Mouse (Mus musculus): ENCODE measurements at regions not wholly inside any gene's neighbourhood (a gene's known extent, or its start where the extent isn't known, plus 50 kb on each side); places are given as distances from the start of the nearest gene placed in this dataset.

DNA sequence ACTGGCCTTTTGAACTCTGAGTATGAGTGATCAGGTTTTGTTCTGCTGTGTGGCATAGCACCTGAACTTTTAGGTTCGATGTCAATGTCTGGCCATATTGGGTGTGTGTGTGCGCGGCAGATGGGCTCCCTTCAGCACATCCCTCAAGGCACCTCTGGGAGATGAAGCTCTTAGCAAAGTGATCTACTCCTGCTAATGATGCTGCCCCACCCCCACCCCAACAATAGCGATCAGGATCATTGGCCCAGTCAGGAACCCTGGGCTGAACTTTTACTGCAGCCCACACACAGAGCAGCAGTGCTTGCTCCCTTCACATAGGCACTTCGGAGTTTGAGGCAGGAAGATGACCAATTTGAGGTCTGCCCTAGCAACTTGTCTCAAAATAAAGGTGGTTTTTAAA lies 141.9 kb upstream of the Lrig1 start:
- H3K9ac ChIP-seq, result no peak overlapping the region
- no peak overlapping the region for H3K4me2 ChIP-seq
- ATAC-seq (replicated peaks; ENCODE audit: low FRiP score), result no peak
- no peaks in the 10 kb centered on the region for H3K27me3 ChIP-seq
- H3K4me3 ChIP-seq (replicated peaks), result no peak overlapping the region
- H3K9me3 ChIP-seq (replicated peaks), result no peaks in the 10 kb centered on the region
- WGBS, result 58% methylated on average over 5 of the region's 5 CpGs
- no peak overlapping the region for H3K27ac ChIP-seq
- no peaks in the 10 kb centered on the region for H3K4me1 ChIP-seq
- H3K36me3 ChIP-seq, result no peaks in the 10 kb centered on the region

DNA sequence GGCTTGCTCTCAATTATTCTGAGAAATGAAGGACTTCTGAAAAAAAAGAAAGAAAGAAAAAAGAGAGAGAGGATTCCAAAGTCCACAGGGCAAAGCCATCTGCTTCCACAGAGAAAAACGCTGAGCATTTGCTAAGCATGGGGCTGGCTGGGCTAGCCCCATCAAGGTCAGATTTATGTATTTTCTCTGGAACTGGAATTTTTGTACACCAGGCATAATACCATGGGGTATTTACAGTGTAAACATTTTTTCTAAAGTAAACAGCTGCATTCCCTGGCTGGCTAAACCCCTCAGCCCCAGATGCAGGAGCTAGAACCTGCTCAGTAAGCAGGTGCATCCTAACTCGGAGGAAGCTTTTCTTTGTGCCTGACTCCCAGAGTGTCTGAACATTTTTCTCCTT lies 135.8 kb upstream of the Lrig1 start:
- Histone ChIP-seq H3K27me3 (no peaks in the 10 kb centered on the region), H3K4me1 (peaks cover 13% of the 10 kb centered on the region), H3K9ac (no peak overlapping the region), H3K9me3 (replicated peaks) (no peaks in the 10 kb centered on the region), H3K4me3 (replicated peaks) (no peak overlapping the region), H3K4me2 (no peak overlapping the region), H3K27ac (no peak overlapping the region), H3K36me3 (no peaks in the 10 kb centered on the region)
- WGBS, result 48% methylated on average over 2 of the region's 2 CpGs
- no peak for ATAC-seq (replicated peaks; ENCODE audit: low FRiP score)

DNA sequence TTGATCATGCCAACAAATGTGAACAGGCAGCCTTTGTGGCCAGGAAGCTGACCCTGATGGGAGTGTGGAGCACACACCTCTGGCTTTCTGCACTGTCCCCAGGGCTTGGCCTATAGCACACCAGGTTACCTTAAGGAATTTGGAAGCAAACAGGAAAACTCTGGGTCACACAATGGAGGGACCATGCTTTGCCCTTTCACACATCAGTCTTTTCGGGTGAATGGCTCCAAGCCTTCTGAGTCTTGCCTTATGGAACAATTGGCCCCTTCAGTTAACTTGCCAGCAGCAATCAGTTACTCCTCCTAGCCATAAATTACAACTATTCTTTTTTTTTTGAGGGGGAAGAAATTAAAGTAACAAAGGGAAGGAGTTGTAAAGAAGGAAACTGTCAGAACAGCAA lies 134.6 kb upstream of the Lrig1 start:
- Histone ChIP-seq H3K4me1 (peaks cover 13% of the 10 kb centered on the region), H3K4me2 (no peak overlapping the region), H3K4me3 (replicated peaks) (no peak overlapping the region), H3K36me3 (no peaks in the 10 kb centered on the region), H3K9me3 (replicated peaks) (no peaks in the 10 kb centered on the region), H3K27ac (no peak overlapping the region), H3K27me3 (no peaks in the 10 kb centered on the region), H3K9ac (no peak overlapping the region)
- no peak for ATAC-seq (replicated peaks; ENCODE audit: low FRiP score)
- 12% methylated on average over 1 of the region's 1 CpGs for WGBS

DNA sequence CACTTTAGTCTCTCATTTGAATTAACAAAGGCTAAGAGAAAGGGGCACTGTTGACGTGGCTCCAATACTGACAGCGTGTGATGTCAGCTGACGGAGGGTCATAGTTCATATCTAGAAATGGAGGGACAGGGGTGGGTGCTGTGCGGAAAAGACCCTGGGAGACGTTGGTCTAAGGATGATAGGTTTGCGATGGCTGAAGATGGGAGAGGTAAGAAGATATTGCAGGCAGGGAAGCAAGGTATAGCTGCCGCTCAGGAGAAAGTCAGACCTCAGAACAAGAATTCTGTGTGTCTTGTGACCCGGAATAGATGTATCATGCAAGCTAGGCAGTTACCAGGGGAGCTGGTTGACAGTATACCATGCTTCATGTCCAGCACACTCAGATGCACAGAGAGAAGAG lies 130.8 kb upstream of the Lrig1 start:
- Histone ChIP-seq H3K36me3 (no peaks in the 10 kb centered on the region), H3K27me3 (no peaks in the 10 kb centered on the region), H3K27ac (no peak overlapping the region), H3K4me3 (replicated peaks) (no peak overlapping the region), H3K9me3 (replicated peaks) (no peaks in the 10 kb centered on the region), H3K4me2 (no peak overlapping the region), H3K4me1 (peaks cover 12% of the 10 kb centered on the region), H3K9ac (no peak overlapping the region)
- 81% methylated on average over 8 of the region's 8 CpGs for WGBS
- ATAC-seq (replicated peaks; ENCODE audit: low FRiP score), result no peak

DNA sequence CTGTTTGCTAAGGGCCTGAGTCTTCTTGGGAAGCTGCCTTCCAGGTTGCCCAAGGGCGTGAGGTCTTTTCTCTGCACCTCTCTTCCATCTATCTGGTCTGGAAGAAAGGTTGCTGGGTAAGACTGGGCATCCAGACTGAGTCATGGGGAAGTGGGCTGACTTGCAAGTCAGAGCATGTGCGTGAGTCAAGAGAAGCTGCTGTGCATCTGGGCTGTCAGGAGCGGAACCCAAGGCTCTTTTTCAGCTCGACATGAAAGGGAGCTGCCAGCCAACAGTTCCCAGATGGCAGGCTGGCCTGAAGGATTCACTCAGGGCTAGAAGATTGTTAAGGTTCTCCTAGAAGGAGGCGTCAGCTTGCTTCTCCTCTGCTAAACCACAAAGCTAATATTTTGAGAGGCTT lies 129.3 kb upstream of the Lrig1 start:
- no peaks in the 10 kb centered on the region for H3K9me3 ChIP-seq (replicated peaks)
- 0 out of 2 replicates have a peak, but pooled peaks cover 4% of the 10 kb centered on the region for H3K4me1 ChIP-seq
- H3K27ac ChIP-seq, result no peak overlapping the region
- H3K9ac ChIP-seq, result no peak overlapping the region
- no peaks in the 10 kb centered on the region for H3K27me3 ChIP-seq
- WGBS, result 87% methylated on average over 5 of the region's 5 CpGs
- ATAC-seq (replicated peaks; ENCODE audit: low FRiP score), result no peak
- no peak overlapping the region for H3K4me2 ChIP-seq
- no peak overlapping the region for H3K4me3 ChIP-seq (replicated peaks)
- no peaks in the 10 kb centered on the region for H3K36me3 ChIP-seq

DNA sequence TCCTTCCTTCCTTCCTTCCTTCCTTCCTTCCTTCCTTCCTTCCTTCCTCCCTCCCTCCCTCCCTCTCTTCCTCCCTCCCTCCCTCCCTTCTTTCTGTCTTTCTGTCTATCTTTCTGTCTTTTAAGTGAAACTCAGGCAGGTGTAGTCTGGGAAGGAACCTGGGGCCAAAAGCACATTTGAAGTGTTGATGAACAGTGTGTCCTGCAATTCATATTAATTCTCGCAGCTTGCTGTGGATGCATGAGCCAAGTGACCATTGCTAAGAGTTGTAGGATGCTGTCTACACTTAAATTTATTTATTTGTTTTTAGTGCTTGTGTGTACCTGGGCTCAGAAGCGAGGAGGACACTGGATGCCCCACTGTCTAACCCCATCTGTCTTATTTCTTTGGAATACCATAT lies 126.7 kb upstream of the Lrig1 start:
- Histone ChIP-seq H3K27ac (no peak overlapping the region), H3K4me1 (0 out of 2 replicates have a peak, but pooled peaks cover 3% of the 10 kb centered on the region), H3K9ac (no peak overlapping the region), H3K9me3 (replicated peaks) (no peaks in the 10 kb centered on the region), H3K4me2 (no peak overlapping the region), H3K27me3 (no peaks in the 10 kb centered on the region), H3K4me3 (replicated peaks) (no peak overlapping the region), H3K36me3 (no peaks in the 10 kb centered on the region)
- no peak for ATAC-seq (replicated peaks; ENCODE audit: low FRiP score)
- WGBS, result 61% methylated on average over 2 of the region's 2 CpGs

DNA sequence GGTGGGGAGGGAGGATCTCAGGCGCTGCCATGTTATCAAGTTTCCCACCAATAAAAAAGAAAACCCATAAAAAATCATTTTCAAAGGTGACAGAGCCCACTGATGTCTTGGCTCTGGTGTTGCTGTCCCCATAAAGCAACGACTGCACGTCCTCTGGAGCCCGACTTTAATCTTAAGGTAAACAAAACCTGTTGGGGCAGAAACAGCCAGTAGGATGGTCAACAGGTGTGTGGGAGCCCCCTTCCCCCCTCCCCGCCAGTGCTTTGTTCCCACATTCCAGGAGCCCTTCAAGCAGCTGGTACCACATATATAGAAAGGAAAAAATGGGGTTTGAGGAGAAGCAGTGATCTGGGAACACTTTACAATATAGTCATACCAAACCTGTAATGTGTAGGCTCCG lies 118.3 kb upstream of the Lrig1 start:
- Histone ChIP-seq H3K4me3 (replicated peaks) (no peak overlapping the region), H3K9me3 (replicated peaks) (no peaks in the 10 kb centered on the region), H3K9ac (no peak overlapping the region), H3K4me1 (peaks cover 4% of the 10 kb centered on the region; the same call in 1 of the 2 replicates), H3K27ac (no peak overlapping the region), H3K4me2 (no peak overlapping the region), H3K27me3 (peaks cover 4% of the 10 kb centered on the region; the same call in 1 of the 2 replicates), H3K36me3 (no peaks in the 10 kb centered on the region)
- 30% methylated on average over 6 of the region's 6 CpGs for WGBS
- ATAC-seq (replicated peaks; ENCODE audit: low FRiP score), result no peak

DNA sequence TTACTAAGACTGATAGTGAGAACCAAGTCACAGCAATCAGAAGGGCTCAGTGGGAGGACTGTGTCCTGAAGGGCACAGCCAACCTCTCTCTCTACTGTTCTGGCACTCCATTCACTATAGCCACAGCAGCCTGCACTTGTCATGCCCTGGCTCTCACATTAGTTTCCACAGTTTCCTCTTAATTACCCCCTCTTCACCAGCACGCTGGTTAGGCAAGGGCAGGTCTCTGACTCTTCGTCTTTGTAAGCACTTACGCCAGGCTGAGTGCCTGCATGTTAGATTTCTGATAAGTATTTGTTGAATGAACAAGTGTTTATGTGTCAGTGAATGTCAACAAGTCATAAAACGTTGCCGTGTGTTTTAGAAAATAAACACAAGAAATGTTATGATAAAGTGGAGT lies 116.2 kb upstream of the Lrig1 start:
- Histone ChIP-seq H3K36me3 (no peaks in the 10 kb centered on the region), H3K4me1 (peaks cover 4% of the 10 kb centered on the region; the same call in 1 of the 2 replicates), H3K27ac (no peak overlapping the region), H3K9ac (no peak overlapping the region), H3K4me3 (replicated peaks) (no peak overlapping the region), H3K9me3 (replicated peaks) (no peaks in the 10 kb centered on the region), H3K27me3 (peaks cover 4% of the 10 kb centered on the region; the same call in 1 of the 2 replicates), H3K4me2 (no peak overlapping the region)
- WGBS, result 62% methylated on average over 5 of the region's 5 CpGs
- no peak for ATAC-seq (replicated peaks; ENCODE audit: low FRiP score)

DNA sequence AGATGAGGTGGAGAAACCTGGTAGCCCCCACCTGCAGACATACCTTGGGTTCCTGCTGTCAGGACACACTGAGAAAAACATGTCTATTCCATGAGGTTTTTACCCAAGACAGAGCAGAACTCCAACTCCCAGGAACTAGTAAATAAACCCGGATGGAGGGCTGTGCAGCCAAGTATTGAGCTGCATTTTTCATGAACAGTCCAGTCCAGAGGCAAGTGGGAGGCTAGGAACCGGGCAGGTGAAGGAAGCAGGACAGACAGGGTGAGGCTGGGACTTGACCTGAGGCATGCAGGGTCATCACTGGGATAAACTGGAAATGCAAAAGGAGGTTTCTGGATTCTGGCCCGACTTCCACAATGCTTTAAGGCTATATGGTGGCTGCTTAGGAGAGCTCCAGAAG lies 114.8 kb upstream of the Lrig1 start:
- ATAC-seq (replicated peaks; ENCODE audit: low FRiP score), result no peak
- Histone ChIP-seq H3K36me3 (no peaks in the 10 kb centered on the region), H3K27me3 (peaks cover 4% of the 10 kb centered on the region; the same call in 1 of the 2 replicates), H3K27ac (no peak overlapping the region), H3K4me1 (peaks cover 4% of the 10 kb centered on the region; the same call in 1 of the 2 replicates), H3K9ac (no peak overlapping the region), H3K4me2 (no peak overlapping the region), H3K4me3 (replicated peaks) (no peak overlapping the region), H3K9me3 (replicated peaks) (no peaks in the 10 kb centered on the region)
- 34% methylated on average over 3 of the region's 3 CpGs for WGBS

DNA sequence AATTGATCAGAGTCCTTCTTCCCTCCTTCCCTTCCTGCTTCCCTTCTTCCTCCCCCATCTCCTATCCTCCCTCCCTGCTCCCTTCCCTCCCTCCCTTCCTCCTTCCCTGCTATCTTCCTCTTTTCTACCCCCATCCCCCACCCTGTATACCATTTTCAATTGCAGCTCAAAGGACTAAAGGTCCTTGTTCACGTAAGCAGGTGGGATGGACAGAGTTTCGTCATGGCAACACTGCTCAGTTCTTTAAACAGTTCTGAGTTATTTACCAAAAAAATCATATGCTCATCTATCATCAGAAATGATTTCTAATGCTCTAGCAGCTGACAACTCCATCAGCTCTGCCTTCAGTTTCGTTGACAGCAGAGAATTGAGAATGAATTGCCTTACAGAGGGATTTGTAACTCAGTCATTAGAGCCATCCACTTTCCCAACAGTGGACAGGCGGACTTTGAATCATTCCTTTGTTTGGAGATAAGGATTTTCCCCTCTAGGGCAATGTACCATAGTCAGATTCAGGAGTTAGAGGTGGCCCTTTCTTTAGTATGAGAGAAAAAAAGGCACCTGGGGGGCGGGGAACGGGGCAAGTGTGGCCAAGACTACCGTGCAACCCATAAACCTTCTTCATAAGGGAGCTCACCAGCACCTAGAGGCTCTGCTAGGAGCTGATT lies 113.7 kb upstream of the Lrig1 start:
- WGBS, result 72% methylated on average over 7 of the region's 7 CpGs
- Histone ChIP-seq H3K9ac (no peak overlapping the region), H3K4me2 (no peak overlapping the region), H3K36me3 (no peaks in the 10 kb centered on the region), H3K27me3 (peaks cover 4% of the 10 kb centered on the region; the same call in 1 of the 2 replicates), H3K9me3 (replicated peaks) (no peaks in the 10 kb centered on the region), H3K4me1 (peaks cover 4% of the 10 kb centered on the region; the same call in 1 of the 2 replicates), H3K27ac (no peak overlapping the region), H3K4me3 (replicated peaks) (no peak overlapping the region)
- ATAC-seq (replicated peaks; ENCODE audit: low FRiP score), result no peak

DNA sequence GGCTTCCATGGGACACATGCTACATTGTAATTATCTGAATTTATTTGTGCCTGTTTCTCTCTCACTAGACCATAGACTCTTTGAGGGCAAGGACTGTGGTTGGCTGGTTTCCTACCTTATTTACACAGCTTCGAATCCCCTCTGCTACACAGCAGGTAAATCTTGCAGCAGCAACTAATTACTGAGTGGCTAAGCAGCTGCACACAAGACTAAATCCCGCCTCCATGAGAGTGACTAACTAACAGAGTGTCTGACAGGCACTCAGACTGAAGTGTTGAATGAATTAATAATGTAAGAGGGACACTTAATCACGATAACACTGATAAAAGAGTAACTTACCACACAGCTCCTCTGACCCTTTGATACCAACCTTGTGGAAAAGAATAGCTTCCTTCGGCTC lies 111.9 kb upstream of the Lrig1 start:
- Histone ChIP-seq H3K9ac (no peak overlapping the region), H3K4me2 (no peak overlapping the region), H3K27me3 (no peaks in the 10 kb centered on the region), H3K27ac (no peak overlapping the region), H3K36me3 (no peaks in the 10 kb centered on the region), H3K4me1 (no peaks in the 10 kb centered on the region), H3K4me3 (replicated peaks) (no peak overlapping the region), H3K9me3 (replicated peaks) (no peaks in the 10 kb centered on the region)
- 48% methylated on average over 4 of the region's 4 CpGs for WGBS
- ATAC-seq (replicated peaks; ENCODE audit: low FRiP score), result no peak

DNA sequence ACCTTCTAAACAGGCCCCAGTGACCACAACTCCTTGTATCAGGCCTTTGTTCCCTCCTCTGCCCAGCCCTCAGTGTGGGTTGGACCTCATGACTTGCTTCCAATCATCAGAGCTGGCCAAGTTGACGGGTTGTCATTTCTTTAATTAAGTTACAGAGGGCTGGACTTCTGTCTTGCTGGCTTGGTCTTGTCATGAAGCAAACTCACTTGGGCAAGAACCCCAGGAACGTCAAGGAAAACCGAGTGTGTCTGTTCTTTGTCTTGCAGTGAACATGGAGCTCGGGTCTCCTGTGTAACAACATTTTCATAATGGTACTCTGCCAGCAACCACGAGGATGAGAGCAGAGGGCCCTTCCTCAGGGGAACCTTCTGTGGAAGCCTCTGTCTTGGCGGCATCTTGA lies 107.3 kb upstream of the Lrig1 start:
- H3K27ac ChIP-seq, result no peak overlapping the region
- 84% methylated on average over 6 of the region's 6 CpGs for WGBS
- no peak for ATAC-seq (replicated peaks; ENCODE audit: low FRiP score)

More for the DNA sequence above, 107.3 kb upstream of the Lrig1 start:
- no peak overlapping the region for H3K4me2 ChIP-seq
- no peaks in the 10 kb centered on the region for H3K36me3 ChIP-seq
- no peak overlapping the region for H3K9ac ChIP-seq
- no peaks in the 10 kb centered on the region for H3K9me3 ChIP-seq (replicated peaks)
- H3K4me1 ChIP-seq, result peaks cover 9% of the 10 kb centered on the region; the same call in 1 of the 2 replicates
- no peak overlapping the region for H3K4me3 ChIP-seq (replicated peaks)
- H3K27me3 ChIP-seq, result no peaks in the 10 kb centered on the region

Data from kidney, embryonic 15.5 days (tissue).